Mouse (Mus musculus): Measurements from ENCODE around the gene Mdm2. TPM values are rescaled to one million over a fixed set of nuclear protein-coding genes. Genes with fewer than 3 reads are reported as not detected.

The Mdm2 gene
- polyA plus RNA-seq, 1 experiment: 2.1 TPM

DNA sequence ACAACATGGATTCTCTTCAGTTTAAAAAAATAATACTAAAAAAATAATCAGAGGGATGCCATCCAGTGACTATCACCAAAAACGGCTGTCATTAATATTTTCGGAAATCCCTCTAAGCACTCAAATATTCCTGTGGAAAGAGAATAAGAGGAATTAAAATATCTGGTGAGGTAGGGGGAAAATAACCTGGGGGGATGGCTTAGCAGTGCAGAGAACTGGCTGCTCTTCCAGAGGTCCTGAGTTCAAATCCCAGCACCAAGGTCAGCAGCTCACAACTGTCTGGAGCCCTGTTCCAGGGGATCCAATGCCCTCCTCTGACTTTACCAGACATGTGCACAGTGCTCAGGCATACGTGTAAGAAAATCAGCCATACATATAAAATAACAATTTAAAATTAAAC, 44.2 kb downstream of the Mdm2 start:
- Histone ChIP-seq H3K9me3 (ENCODE audit: control insufficient read depth, low read length) (no peaks in the 10 kb centered on the region), H3K4me1 (ENCODE audit: control insufficient read depth) (no peaks in the 10 kb centered on the region), H3K36me3 (ENCODE audit: control insufficient read depth) (no peaks in the 10 kb centered on the region), H3K4me3 (replicated peaks) (no peak overlapping the region), H3K27me3 (ENCODE audit: control insufficient read depth) (no peaks in the 10 kb centered on the region)
- TF ChIP-seq GATA1 (IDR thresholded peaks at IDR 0.05; ENCODE audit: low read length) (no peak), TAL1 (IDR thresholded peaks at IDR 0.05; ENCODE audit: low read length) (no peak)

DNA sequence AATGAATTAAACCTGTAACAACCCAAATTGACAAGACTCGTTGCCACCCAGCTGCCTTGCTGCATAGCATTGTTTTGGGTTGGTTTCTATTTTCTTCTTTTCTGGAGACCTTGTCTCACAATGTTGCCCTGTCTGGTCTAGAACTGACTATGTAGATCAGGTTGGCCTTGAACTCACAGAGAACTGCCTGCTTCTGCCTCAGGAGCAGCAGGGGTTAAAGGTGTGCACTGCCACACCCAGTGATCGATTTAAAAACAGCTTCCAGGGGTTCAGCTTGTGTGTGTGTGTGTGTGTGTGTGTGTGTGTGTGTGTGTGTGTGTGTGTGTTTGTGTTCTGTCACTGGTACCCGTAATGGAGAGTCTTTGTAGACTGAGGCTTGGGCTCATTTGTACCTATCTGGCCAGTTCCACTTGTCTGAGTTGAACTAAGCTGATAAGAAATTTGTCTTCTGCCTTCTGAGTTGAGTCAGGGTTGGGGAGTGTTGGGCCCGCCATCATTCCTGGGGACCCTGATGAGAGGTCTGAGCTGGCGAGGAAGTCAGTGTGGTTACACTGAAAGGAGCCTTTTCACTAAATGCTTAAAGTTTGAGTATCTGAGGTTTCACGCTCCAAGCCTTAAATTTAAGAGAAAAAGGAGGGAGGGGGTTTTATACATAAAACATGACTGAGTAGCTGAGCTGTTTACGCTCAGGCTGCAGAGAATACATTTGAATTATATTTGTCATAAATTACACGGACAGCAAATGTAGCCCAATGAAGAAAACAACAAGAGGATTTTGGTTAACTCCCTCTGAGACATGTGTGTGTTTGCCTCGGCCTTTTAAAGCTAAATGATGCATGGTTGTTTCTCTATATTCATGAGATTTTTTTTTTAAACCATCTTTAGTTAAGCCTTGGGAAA, 44.9 kb downstream of the Mdm2 start:
- no peaks in the 10 kb centered on the region for H3K36me3 ChIP-seq (ENCODE audit: control insufficient read depth)
- H3K9me3 ChIP-seq (ENCODE audit: control insufficient read depth, low read length): no peaks in the 10 kb centered on the region
- no peak overlapping the region for H3K4me3 ChIP-seq (replicated peaks)
- H3K4me1 ChIP-seq (ENCODE audit: control insufficient read depth): no peaks in the 10 kb centered on the region
- H3K27me3 ChIP-seq (ENCODE audit: control insufficient read depth): no peaks in the 10 kb centered on the region
- no peak for TF ChIP-seq GATA1 (IDR thresholded peaks at IDR 0.05; ENCODE audit: low read length)
- no peak for TF ChIP-seq TAL1 (IDR thresholded peaks at IDR 0.05; ENCODE audit: low read length)

DNA sequence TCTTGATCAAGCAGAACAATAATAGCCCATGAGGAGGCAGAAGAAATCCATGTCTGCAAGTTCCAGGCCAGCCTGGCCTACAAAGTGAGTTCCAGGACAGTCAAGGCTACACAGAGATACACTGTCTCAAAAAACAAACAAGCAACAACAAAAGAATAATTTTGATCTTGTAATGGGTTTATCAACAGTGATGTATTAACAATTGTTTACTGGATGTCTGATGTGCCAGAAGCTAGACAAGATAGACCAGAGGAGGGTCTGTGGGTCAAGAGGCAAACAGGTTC, 45.7 kb downstream of the Mdm2 start:
- Histone ChIP-seq H3K36me3 (ENCODE audit: control insufficient read depth) (no peaks in the 10 kb centered on the region), H3K27me3 (ENCODE audit: control insufficient read depth) (no peaks in the 10 kb centered on the region), H3K9me3 (ENCODE audit: control insufficient read depth, low read length) (no peaks in the 10 kb centered on the region), H3K4me3 (replicated peaks) (no peak overlapping the region), H3K4me1 (ENCODE audit: control insufficient read depth) (no peaks in the 10 kb centered on the region)
- TF ChIP-seq TAL1 (IDR thresholded peaks at IDR 0.05; ENCODE audit: low read length) (no peak), GATA1 (IDR thresholded peaks at IDR 0.05; ENCODE audit: low read length) (no peak)

DNA sequence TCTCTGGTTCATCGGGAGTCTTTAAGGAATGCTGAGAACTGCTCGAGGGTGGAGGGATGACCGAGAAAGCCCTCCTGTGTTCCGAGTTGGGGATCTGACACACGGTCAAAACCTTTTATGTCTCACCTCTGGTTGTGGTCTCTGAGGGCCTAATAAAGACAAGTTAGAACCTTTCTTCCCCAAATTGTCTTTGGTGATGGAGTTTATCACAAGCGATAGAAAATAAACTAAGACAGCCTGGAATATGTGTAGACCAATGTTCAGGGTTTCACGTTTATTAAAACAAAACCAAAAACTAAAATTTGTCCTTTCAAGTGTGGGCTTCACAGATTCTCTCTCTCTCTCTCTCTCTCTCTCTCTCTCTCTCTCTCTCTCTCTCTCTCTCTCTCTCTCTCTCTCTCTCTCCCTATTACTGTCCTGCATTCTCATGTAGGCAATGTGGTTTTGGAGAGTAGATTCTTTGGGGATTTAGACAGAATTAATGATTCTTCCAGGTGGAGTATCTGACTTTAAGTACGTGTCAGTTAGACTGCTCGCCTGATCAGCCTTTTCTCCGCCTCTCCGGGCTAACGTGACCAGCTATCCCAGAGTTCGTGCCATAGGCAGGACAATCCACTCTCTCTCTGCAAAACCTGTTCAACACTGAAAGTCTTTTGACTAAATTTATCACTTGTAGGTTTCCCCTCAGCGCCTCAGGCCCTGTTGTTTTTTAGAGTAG, 46.2 kb downstream of the Mdm2 start:
- H3K36me3 ChIP-seq (ENCODE audit: control insufficient read depth): no peaks in the 10 kb centered on the region
- no peaks in the 10 kb centered on the region for H3K9me3 ChIP-seq (ENCODE audit: control insufficient read depth, low read length)
- no peaks in the 10 kb centered on the region for H3K4me1 ChIP-seq (ENCODE audit: control insufficient read depth)
- TF ChIP-seq GATA1 (IDR thresholded peaks at IDR 0.05; ENCODE audit: low read length) (no peak), TAL1 (IDR thresholded peaks at IDR 0.05; ENCODE audit: low read length) (no peak)
- H3K27me3 ChIP-seq (ENCODE audit: control insufficient read depth): no peaks in the 10 kb centered on the region
- no peak overlapping the region for H3K4me3 ChIP-seq (replicated peaks)

DNA sequence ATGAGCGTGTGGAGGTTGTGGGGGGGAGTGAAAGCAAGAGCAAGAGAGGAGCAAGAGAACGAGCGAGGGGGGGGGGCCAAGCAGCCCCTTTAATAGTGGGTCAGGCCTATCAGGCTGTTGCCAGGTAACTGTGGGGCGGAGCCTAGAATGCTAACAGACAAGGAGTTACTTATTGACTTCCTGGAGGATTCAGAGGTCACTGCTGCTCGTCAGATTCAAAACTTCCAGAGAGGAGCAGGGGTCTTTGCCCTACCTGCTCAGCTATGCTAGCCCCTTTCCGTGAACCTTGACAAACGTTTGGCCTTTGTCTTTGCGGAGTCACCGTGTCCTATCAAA, 46.7 kb downstream of the Mdm2 start:
- H3K36me3 ChIP-seq (ENCODE audit: control insufficient read depth): no peaks in the 10 kb centered on the region
- H3K9me3 ChIP-seq (ENCODE audit: control insufficient read depth, low read length): no peaks in the 10 kb centered on the region
- TF ChIP-seq TAL1 (IDR thresholded peaks at IDR 0.05; ENCODE audit: low read length) (no peak), GATA1 (IDR thresholded peaks at IDR 0.05; ENCODE audit: low read length) (no peak)
- H3K4me3 ChIP-seq (replicated peaks): no peak overlapping the region
- H3K4me1 ChIP-seq (ENCODE audit: control insufficient read depth): no peaks in the 10 kb centered on the region
- no peaks in the 10 kb centered on the region for H3K27me3 ChIP-seq (ENCODE audit: control insufficient read depth)

DNA sequence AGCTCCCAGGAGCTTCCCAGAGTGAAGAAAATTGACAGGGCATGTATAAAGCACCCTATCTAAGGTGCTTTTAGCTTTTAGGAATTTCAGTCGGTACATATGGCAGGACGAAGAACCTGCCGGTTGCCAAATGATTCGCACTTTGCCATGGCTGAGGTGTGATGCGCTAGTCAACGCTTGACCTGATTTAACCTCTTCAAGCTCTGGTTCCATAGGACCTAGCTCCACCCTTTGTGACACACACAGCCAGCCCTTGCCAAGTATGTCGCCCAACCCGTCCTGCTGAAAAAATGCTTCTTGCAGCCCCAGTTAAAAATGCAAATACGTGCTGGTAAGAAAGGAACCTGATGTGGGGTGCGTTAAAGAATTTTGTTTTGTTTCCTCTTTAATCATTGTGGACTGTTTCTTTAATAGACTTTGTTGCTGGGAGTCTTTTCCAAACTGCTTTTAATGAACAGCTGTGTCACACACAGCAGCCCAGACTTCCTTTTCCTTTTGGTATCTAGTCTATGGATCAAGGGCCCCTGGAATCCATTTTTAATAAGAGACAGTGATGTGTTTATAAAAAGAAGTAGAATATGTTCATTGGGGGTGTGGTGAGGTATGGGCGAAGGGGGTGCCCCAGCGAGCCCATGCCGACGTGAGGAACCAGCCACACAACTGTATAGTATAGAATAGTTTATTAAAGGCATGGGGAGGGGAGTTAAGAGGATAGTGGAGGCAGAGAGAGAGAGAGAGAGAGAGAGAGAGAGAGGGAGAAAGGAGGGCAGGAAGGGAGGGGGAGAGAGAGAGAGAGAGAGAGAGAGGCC, 47.3 kb downstream of the Mdm2 start:
- no peaks in the 10 kb centered on the region for H3K27me3 ChIP-seq (ENCODE audit: control insufficient read depth)
- H3K9me3 ChIP-seq (ENCODE audit: control insufficient read depth, low read length): no peaks in the 10 kb centered on the region
- H3K36me3 ChIP-seq (ENCODE audit: control insufficient read depth): no peaks in the 10 kb centered on the region
- no peaks in the 10 kb centered on the region for H3K4me1 ChIP-seq (ENCODE audit: control insufficient read depth)
- H3K4me3 ChIP-seq (replicated peaks): no peak overlapping the region
- TF ChIP-seq GATA1 (IDR thresholded peaks at IDR 0.05; ENCODE audit: low read length) (no peak), TAL1 (IDR thresholded peaks at IDR 0.05; ENCODE audit: low read length) (no peak)

DNA sequence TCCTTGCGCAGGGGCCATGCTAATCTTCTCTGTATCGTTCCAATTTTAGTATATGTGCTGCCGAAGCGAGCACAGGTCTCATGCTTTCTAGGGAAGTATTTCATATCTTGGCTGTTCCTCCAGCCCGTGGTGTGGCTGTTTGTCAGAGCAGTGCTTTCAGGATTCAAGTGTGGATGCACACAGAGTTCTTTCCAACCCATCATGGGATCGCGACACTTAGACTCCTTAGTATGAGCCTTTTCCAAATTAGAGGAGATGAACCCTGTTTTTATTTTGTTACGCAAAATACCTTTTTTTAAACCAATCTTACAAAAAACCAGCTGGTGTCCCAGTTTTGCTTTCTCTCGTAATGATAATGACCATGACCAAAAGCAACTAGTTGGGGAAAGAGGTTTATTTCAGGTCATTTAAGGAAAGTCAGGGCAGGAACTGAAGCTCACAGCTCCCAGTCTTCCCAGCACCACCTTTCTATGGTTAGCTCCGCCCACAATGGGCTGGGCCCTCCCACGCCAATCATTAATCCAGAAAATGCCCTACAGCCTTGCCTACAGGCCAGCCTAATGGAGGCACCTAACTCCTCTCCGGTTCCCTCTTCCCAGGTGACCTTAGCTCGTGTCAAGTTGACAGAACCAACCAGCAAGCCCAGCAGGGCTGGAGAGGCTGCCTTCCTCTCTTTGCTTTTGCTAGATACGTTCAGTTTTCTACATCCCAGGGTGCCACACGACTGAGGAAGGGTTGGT, 48.1 kb downstream of the Mdm2 start:
- no peak overlapping the region for H3K4me3 ChIP-seq (replicated peaks)
- no peaks in the 10 kb centered on the region for H3K4me1 ChIP-seq (ENCODE audit: control insufficient read depth)
- no peaks in the 10 kb centered on the region for H3K27me3 ChIP-seq (ENCODE audit: control insufficient read depth)
- no peaks in the 10 kb centered on the region for H3K9me3 ChIP-seq (ENCODE audit: control insufficient read depth, low read length)
- TF ChIP-seq GATA1 (IDR thresholded peaks at IDR 0.05; ENCODE audit: low read length) (no peak), TAL1 (IDR thresholded peaks at IDR 0.05; ENCODE audit: low read length) (no peak)
- H3K36me3 ChIP-seq (ENCODE audit: control insufficient read depth): no peaks in the 10 kb centered on the region

DNA sequence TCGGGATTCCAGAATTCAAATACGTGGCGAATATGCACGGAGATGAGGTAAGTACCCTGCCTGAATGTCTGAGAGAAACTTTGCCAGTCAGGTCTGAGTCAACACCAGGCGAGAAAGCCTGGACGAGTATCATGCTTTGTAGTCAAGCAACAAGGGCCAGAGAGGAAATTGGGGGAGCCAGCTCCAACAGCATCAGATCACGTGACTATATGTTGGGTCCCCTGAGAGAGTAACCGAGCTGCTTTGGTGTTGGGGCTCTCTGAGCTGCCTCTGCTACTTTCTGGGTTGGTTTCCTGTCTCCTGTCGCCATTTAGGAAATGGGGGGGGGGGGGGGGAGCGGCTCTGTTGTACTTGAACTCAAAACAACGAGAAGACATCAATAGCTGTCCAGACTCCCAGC, 50.7 kb downstream of the Mdm2 start:
- TF ChIP-seq TAL1 (IDR thresholded peaks at IDR 0.05; ENCODE audit: low read length) (no peak), GATA1 (IDR thresholded peaks at IDR 0.05; ENCODE audit: low read length) (no peak)
- H3K36me3 ChIP-seq (ENCODE audit: control insufficient read depth): no peaks in the 10 kb centered on the region

More for the DNA sequence above, 50.7 kb downstream of the Mdm2 start:
- Histone ChIP-seq H3K4me3 (replicated peaks) (no peak overlapping the region), H3K4me1 (ENCODE audit: control insufficient read depth) (no peaks in the 10 kb centered on the region), H3K9me3 (ENCODE audit: control insufficient read depth, low read length) (no peaks in the 10 kb centered on the region), H3K27me3 (ENCODE audit: control insufficient read depth) (no peaks in the 10 kb centered on the region)

Data from erythroblast, embryonic 14.5 days (primary cell).